Mouse (Mus musculus): ENCODE results near the gene Olfr48. TPM values are rescaled to one million over a fixed set of nuclear protein-coding genes. Genes with fewer than 3 reads are reported as not detected.

Olfr48 gene
- not detected in 2 replicates for polyA plus RNA-seq (2015; fragmentation: Nextera tagmentation; extraction: Ambion mirVana)

GRCm38 (mm10) chr2:89848105-89848504, at the start of gene Olfr48:
Olfr48 (minus strand) TSS chr2:89848205.

GRCm38 (mm10) chr2:89878137-89878536, 30.1 kb upstream of the Olfr48 start, which contains the start of gene Olfr1257:
Olfr1257 (plus strand) TSS chr2:89878437.

GRCm38 (mm10) chr2:89841455-89841854, 6.5 kb downstream of the Olfr48 start, which contains the start of gene Olfr1256:
Olfr1256 (minus strand) TSS chr2:89841555.

GRCm38 (mm10) chr2:89811751-89812150, 36.3 kb downstream of the Olfr48 start, which contains the start of gene Olfr1255:
Olfr1255 (plus strand) TSS chr2:89812051.

DNA sequence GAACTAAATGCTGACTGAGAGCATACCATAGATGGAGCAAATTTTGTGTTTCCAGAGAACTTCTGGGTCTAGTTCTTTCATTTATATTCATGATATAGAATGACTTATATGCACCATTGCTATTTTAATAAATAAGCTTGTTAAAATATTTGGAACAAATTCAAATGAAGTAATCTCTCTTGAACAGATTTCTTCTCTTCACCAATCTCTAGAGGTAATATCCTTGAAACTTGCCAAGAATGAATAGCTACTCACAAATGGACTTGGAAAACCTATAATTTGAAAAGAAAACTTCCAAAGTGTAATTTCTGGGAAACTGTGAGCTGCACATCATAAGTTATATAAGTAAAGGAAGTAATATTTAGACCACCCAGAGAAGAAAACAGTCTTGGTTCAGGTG, 54.5 kb downstream of the Olfr48 start, which contains the start of gene Olfr1254:
TSS of gene Olfr1254 (minus strand) at position 101 of the 400 bp plus-strand sequence.

Other genes starting within 250 kb of the Olfr48 start
- not detected in 2 replicates for gene Olfr1247, start 234.1 kb downstream of the Olfr48 start, polyA plus RNA-seq (2015; fragmentation: Nextera tagmentation; extraction: Ambion mirVana)
- gene Olfr1248, start 230.0 kb downstream of the Olfr48 start, polyA plus RNA-seq (2015; fragmentation: Nextera tagmentation; extraction: Ambion mirVana) = not detected in 2 replicates
- gene Olfr1249, start 213.2 kb downstream of the Olfr48 start, polyA plus RNA-seq (2015; fragmentation: Nextera tagmentation; extraction: Ambion mirVana) = not detected in 2 replicates
- not detected in 2 replicates for gene Olfr1250, start 186.7 kb downstream of the Olfr48 start, polyA plus RNA-seq (2015; fragmentation: Nextera tagmentation; extraction: Ambion mirVana)
- gene Olfr1251, start 176.3 kb downstream of the Olfr48 start, polyA plus RNA-seq (2015; fragmentation: Nextera tagmentation; extraction: Ambion mirVana) = not detected in 2 replicates
- gene Olfr1252, start 123.2 kb downstream of the Olfr48 start, polyA plus RNA-seq (2015; fragmentation: Nextera tagmentation; extraction: Ambion mirVana) = not detected in 2 replicates
- gene Olfr1253, start 91.1 kb downstream of the Olfr48 start, polyA plus RNA-seq (2015; fragmentation: Nextera tagmentation; extraction: Ambion mirVana) = not detected in 2 replicates
- not detected in 2 replicates for gene Olfr1254, start 54.6 kb downstream of the Olfr48 start, polyA plus RNA-seq (2015; fragmentation: Nextera tagmentation; extraction: Ambion mirVana)
- not detected in 2 replicates for gene Olfr1255, start 36.2 kb downstream of the Olfr48 start, polyA plus RNA-seq (2015; fragmentation: Nextera tagmentation; extraction: Ambion mirVana)
- not detected in 2 replicates for gene Olfr1256, start 6.7 kb downstream of the Olfr48 start, polyA plus RNA-seq (2015; fragmentation: Nextera tagmentation; extraction: Ambion mirVana)
- not detected in 2 replicates for gene Olfr1257, start 30.2 kb upstream of the Olfr48 start, polyA plus RNA-seq (2015; fragmentation: Nextera tagmentation; extraction: Ambion mirVana)
- not detected in 2 replicates for gene Olfr1258, start 79.1 kb upstream of the Olfr48 start, polyA plus RNA-seq (2015; fragmentation: Nextera tagmentation; extraction: Ambion mirVana)
- gene Olfr1259, start 100.5 kb upstream of the Olfr48 start, polyA plus RNA-seq (2015; fragmentation: Nextera tagmentation; extraction: Ambion mirVana) = not detected in 2 replicates
- gene Olfr1260, start 126.1 kb upstream of the Olfr48 start, polyA plus RNA-seq (2015; fragmentation: Nextera tagmentation; extraction: Ambion mirVana) = 0.23 and 0.35 TPM in 2 replicates
- not detected in 2 replicates for gene Olfr1261, start 143.0 kb upstream of the Olfr48 start, polyA plus RNA-seq (2015; fragmentation: Nextera tagmentation; extraction: Ambion mirVana)
- not detected in 2 replicates for gene Olfr1262, start 151.9 kb upstream of the Olfr48 start, polyA plus RNA-seq (2015; fragmentation: Nextera tagmentation; extraction: Ambion mirVana)
- not detected in 2 replicates for gene Olfr1263, start 163.9 kb upstream of the Olfr48 start, polyA plus RNA-seq (2015; fragmentation: Nextera tagmentation; extraction: Ambion mirVana)
- gene Olfr1264, start 177.4 kb upstream of the Olfr48 start, polyA plus RNA-seq (2015; fragmentation: Nextera tagmentation; extraction: Ambion mirVana) = not detected in 2 replicates
- gene Olfr1265, start 187.1 kb upstream of the Olfr48 start, polyA plus RNA-seq (2015; fragmentation: Nextera tagmentation; extraction: Ambion mirVana) = not detected in 2 replicates
- not detected in 2 replicates for gene Olfr140, start 215.4 kb upstream of the Olfr48 start, polyA plus RNA-seq (2015; fragmentation: Nextera tagmentation; extraction: Ambion mirVana)